Mouse (Mus musculus) CD4-positive naive resting alpha-beta T cell, adult 76 days (primary cell): ENCODE data around the gene Gtf2h2. TPM values are rescaled to one million over a fixed set of nuclear protein-coding genes. Genes with fewer than 3 reads are reported as not detected.

Experiments used
- total RNA-seq: library from RNA; stranded (reverse); gene quantifications from one replicate; pipeline ENCODE4 v1.2.4, GENCODE M21; 2023

Gene Gtf2h2
- 40.6 TPM for total RNA-seq

DNA sequence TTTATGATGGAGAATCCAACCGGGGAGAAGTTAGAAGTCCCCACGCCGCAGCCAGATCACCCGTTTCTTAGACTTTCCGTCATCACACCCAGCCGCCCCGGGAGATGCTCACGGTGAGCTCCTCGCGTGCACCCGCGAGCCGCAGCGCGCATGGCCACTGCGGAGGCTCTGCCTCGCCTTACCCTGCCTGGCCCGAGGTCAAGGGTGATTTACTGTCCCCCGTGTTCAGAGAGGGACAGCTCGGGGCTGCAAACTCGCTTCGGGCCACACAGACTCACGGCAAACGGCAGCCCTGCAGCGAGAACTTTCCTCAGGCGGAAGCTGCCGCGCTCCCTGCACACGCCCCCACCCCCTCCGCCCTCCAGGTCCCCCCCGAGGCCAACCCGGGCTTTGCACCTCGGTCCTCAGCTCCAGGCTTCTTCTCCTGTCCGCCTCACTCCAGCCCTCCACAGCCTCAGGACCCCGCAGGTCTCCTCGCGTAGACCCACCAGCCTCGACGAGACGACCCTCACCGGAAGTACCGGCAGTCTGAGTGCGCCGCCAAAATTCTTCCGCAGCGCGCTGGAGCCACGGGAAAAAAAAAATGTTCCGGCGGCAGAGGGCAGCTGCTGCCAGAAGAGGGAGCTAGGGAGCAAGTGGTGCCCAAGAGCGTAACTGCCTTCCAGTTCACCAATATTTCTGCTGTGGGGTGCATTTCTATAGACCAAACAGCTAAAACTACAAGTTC, at the start of gene Gtf2h2:
Gene Gtf2h2, minus strand, starts transcription at position 519 of the 727 bp plus-strand sequence.

DNA sequence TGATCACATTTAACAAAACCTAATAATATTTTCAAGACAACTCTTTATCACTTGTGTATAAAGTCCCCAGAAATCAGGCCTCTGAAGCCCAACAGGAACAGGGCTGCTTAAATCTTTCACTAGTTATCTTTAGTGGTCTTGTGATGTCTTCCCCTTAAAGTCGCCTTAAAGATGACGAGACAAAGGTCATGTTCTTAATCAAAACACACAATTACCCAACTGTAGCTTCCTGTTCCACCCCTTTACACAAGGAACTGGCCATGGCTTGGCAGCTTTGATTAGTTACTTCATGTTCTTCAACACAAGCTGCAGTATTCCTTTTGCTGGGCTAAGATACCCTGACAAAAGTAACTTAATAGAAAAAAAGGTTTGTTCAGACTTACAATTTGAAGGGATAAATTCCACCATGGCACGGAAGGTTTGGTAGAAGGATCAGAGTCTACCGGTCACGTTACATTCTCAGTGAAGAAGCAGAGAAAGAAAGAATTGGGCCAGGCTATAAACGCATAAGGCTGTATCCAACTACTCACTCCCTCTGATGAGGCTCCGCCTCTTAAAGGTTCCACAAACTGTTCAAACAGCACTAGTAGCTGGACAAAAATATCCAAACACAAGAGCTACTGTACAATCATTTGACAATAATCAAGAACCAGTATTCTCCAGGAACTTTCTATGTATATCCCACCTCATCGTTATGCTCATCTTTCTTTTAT, 39.8 kb downstream of the Gtf2h2 start, which contains the start of gene Naip1:
Gene Naip1, minus strand, starts transcription at position 455 of the 713 bp plus-strand sequence.

Other genes with a start within 250 kb of the Gtf2h2 start
- gene Naip5, start 246.3 kb downstream of the Gtf2h2 start, total RNA-seq: 1.4 TPM
- gene Naip6, start 174.9 kb downstream of the Gtf2h2 start, total RNA-seq: 0.64 TPM
- gene Naip1, start 39.7 kb downstream of the Gtf2h2 start, total RNA-seq: not detected
- not detected for gene Ocln, start 60.1 kb upstream of the Gtf2h2 start, total RNA-seq
- gene Marveld2, start 124.4 kb upstream of the Gtf2h2 start, total RNA-seq: 3.1 TPM
- gene Ak6, start 158.4 kb upstream of the Gtf2h2 start, total RNA-seq: 59.6 TPM
- 21.3 TPM for gene Rad17, start 158.5 kb upstream of the Gtf2h2 start, total RNA-seq
- gene Taf9, start 159.0 kb upstream of the Gtf2h2 start, total RNA-seq: 10.1 TPM
- gene Ccdc125, start 177.1 kb upstream of the Gtf2h2 start, total RNA-seq: 12.8 TPM
- 34.2 TPM for gene Cdk7, start 238.4 kb upstream of the Gtf2h2 start, total RNA-seq